Mouse (Mus musculus) forebrain, embryonic 14.5 days (tissue): ENCODE results near the gene E2f4. TPM values are rescaled to one million over a fixed set of nuclear protein-coding genes. Genes with fewer than 3 reads are reported as not detected.
A peak's percentile ranks its signal among the peaks of the same experiment; 100 is the strongest.

ENCODE experiments used
- ATAC-seq: fragments of 200-750 bp; cut with Nextera tagmentation; 2 replicates; pipeline ENCODE4 v1.8.0; 2017; ENCODE audit warnings: mild to moderate bottlenecking, moderate library complexity
- DNase-seq: peaks from one replicate; pipeline ENCODE4 v3.0.0-alpha.2; 2015; ENCODE audit warnings: low spot score
- H3K27ac ChIP-seq: fragments of 300-500 bp; sonication (generic); 2 replicates; pipeline ENCODE4 v1.5.1; 2014; ENCODE audit warnings: low read depth, mild to moderate bottlenecking, control low read depth, low read length, moderate library complexity
- H3K27me3 ChIP-seq: fragments of 300-500 bp; sonication (generic); replicated peaks from 2 replicates; pipeline ENCODE4 v1.6.1; 2014; ENCODE audit warnings: low read length, control low read depth, mixed read lengths; ENCODE audit not compliant: control insufficient read depth, insufficient read depth
- H3K36me3 ChIP-seq: fragments of 300-500 bp; sonication (generic); 2 replicates; pipeline ENCODE4 v1.6.1; 2014; ENCODE audit warnings: low read length, control low read depth; ENCODE audit not compliant: control insufficient read depth, insufficient read depth
- H3K4me1 ChIP-seq: fragments of 300-500 bp; sonication (generic); 2 replicates; pipeline ENCODE4 v1.6.1; 2014; ENCODE audit warnings: antibody characterized with exemption, low read length, control low read depth; ENCODE audit not compliant: control insufficient read depth, insufficient read depth
- H3K4me2 ChIP-seq: fragments of 300-500 bp; sonication (generic); 2 replicates; pipeline ENCODE4 v1.6.1; 2014; ENCODE audit warnings: mild to moderate bottlenecking, control low read depth, low read length
- H3K4me3 ChIP-seq: fragments of 300-500 bp; sonication (generic); 2 replicates; pipeline ENCODE4 v1.5.1; 2014; ENCODE audit warnings: low read depth, low read length, control low read depth
- H3K9ac ChIP-seq: fragments of 300-500 bp; sonication (generic); 2 replicates; pipeline ENCODE4 v1.6.1; 2014; ENCODE audit warnings: mild to moderate bottlenecking, low read length, control low read depth, moderate library complexity
- H3K9me3 ChIP-seq: fragments of 300-500 bp; sonication (generic); replicated peaks from 2 replicates; pipeline ENCODE4 v1.6.1; 2016; ENCODE audit warnings: low read length, control low read depth, mixed read lengths; ENCODE audit not compliant: control insufficient read depth
- WGBS: fragments of 180-500 bp; shearing (Covaris S2); extraction: QIAGEN DNeasy Blood & Tissue Kit; methylation state at CpG from one replicate; pipeline ENCODE4 v1.1.7; 2014; 5-methylcytosine and 5-hydroxymethylcytosine counted together
- polyA plus RNA-seq: library from polyadenylated mRNA; unstranded; fragments of >200 nt; fragmentation: Nextera tagmentation; extraction: Ambion mirVana; gene quantifications from 2 replicates; pipeline ENCODE4 v1.2.1, GENCODE M21; 2014

Gene E2f4
- polyA plus RNA-seq, 1 experiment from 2014 or later, result 50.8 TPM

- no peaks in the 10 kb centered on the region for H3K9me3 ChIP-seq
- peaks cover 12% of the 10 kb centered on the region for H3K4me1 ChIP-seq
- DNase-seq (peak; percentile 66), ATAC-seq (peak; percentile 69)
- H3K27me3 ChIP-seq, result peaks cover 77% of the 10 kb centered on the region
- 3% methylated on average over 30 of the region's 30 CpGs for WGBS
- H3K4me3 ChIP-seq, result peak overlapping the region; percentile 38
- H3K9ac ChIP-seq, result peak overlapping the region; percentile 56
- H3K36me3 ChIP-seq, result peaks cover 14% of the 10 kb centered on the region
- H3K4me2 ChIP-seq, result peak overlapping the region; percentile 86
- no peak overlapping the region for H3K27ac ChIP-seq
These were observed 21.0 kb upstream of the E2f4 start for GRCm38 (mm10) chr8:105276292-105277120.

DNA sequence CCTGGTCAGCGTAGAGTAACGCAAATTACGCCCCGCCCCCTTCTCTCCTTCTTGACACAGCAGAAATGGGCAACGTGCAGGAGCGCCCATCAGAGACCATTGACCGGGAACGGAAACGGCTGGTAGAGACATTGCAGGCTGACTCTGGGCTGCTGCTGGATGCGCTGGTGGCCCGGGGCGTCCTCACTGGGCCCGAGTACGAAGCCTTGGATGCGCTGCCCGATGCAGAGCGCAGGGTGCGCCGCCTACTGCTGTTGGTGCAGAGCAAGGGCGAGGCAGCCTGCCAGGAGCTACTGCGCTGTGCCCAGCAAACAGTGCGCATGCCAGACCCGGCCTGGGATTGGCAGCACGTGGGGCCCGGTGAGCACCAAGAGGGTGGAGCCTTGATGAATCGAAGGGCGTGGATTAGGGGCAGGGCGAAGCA lies 18.5 kb upstream of the E2f4 start:
- Histone ChIP-seq H3K36me3 (peaks cover 33% of the 10 kb centered on the region), H3K9ac (peak overlapping the region; percentile 41), H3K4me2 (peak overlapping the region; percentile 52), H3K27me3 (peaks cover 56% of the 10 kb centered on the region), H3K9me3 (no peaks in the 10 kb centered on the region), H3K4me1 (peaks cover 12% of the 10 kb centered on the region), H3K27ac (no peak overlapping the region), H3K4me3 (peak overlapping the region; percentile 21)
- WGBS, result under 1% methylated on average over 28 of the region's 28 CpGs
- ATAC-seq (peak; percentile 78), DNase-seq (peak; percentile 83)

DNA sequence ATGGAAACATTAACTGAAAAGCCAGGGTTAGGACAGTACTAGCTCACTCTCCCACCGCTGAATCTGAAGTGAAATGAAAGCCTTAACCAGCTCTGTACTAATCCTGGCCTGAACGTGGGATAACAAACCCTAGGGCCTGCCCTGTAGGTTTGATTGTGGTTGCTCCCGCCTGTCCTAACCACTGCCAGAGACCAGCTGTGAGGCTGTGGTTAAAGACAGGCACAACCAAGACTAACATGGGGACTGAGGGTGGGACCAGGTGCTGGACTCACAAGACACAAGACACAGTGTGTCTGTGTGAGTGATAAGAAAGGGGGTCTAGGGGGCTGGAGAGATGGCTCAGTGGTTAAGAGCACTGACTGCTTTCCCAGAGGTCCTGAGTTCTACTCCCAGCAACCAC lies 16.9 kb upstream of the E2f4 start:
- H3K36me3 ChIP-seq, result peaks cover 42% of the 10 kb centered on the region

DNA sequence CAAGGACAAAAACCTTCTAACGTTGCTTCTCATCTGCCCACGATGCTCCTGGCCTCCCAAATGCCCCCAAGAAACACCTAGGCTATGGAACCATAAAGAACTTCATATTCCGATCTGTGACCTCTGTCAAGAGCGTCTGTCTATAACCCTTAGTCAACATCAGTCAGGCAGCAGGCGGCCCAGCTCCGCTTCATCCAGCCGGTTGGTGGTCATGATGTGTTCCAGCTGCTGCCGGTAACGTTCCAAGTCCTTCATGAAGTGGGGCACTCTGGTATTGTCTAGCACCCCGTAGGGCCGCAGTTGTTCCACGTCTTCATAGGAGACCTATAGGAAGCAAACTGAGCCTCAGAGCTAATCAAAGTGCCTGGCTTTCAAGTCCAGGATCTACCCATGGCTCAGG lies 15.6 kb upstream of the E2f4 start:
- Histone ChIP-seq H3K36me3 (peaks cover 42% of the 10 kb centered on the region), H3K4me3 (no peak overlapping the region), H3K27me3 (peaks cover 29% of the 10 kb centered on the region), H3K9ac (no peak overlapping the region), H3K4me2 (no peak overlapping the region), H3K27ac (no peak overlapping the region), H3K4me1 (peaks cover 12% of the 10 kb centered on the region), H3K9me3 (no peaks in the 10 kb centered on the region)
- DNase-seq (no peak), ATAC-seq (no peak)
- 90% methylated on average over 12 of the region's 12 CpGs for WGBS

More for the DNA sequence above, 16.9 kb upstream of the E2f4 start:
- Histone ChIP-seq H3K27ac (no peak overlapping the region), H3K4me1 (peaks cover 12% of the 10 kb centered on the region), H3K4me2 (no peak overlapping the region), H3K9me3 (no peaks in the 10 kb centered on the region), H3K4me3 (no peak overlapping the region), H3K27me3 (peaks cover 39% of the 10 kb centered on the region), H3K9ac (no peak overlapping the region)
- ATAC-seq (no peak), DNase-seq (no peak)
- WGBS, result 74% methylated on average over 3 of the region's 3 CpGs

GRCm38 (mm10) chr8:105282239-105282638 lies 15.2 kb upstream of the E2f4 start:
- Histone ChIP-seq H3K4me3 (no peak overlapping the region), H3K4me1 (peaks cover 14% of the 10 kb centered on the region), H3K9ac (no peak overlapping the region), H3K4me2 (no peak overlapping the region), H3K9me3 (no peaks in the 10 kb centered on the region), H3K36me3 (peaks cover 42% of the 10 kb centered on the region), H3K27me3 (peaks cover 25% of the 10 kb centered on the region), H3K27ac (no peak overlapping the region)
- ATAC-seq, result no peak
- no peak for DNase-seq
- 88% methylated on average over 4 of the region's 4 CpGs for WGBS

DNA sequence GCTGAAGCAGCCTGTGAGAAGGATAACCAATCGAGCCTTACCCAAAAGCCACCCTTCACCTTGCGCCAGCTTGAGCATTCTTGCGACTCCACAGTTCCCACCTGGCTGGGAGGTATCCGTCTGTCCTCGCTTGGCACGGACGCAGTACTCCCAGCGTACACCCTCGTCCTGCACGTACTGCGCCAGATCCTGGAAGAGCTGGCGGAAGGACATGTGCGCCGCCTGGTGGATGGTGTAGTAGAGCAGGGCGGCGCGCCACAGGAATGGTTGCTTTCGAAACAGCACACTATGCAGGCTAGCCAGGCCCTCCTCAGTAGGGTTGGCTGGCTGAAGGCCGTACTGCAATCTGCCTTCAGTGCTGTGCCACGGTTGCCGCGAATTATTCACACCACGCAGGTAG lies 14.4 kb upstream of the E2f4 start:
- no peaks in the 10 kb centered on the region for H3K9me3 ChIP-seq
- H3K4me1 ChIP-seq, result peaks cover 19% of the 10 kb centered on the region
- H3K4me2 ChIP-seq, result no peak overlapping the region
- DNase-seq (peak; percentile 44), ATAC-seq (peak; percentile 38; the same call in 1 of the 2 replicates)
- peaks cover 16% of the 10 kb centered on the region for H3K27me3 ChIP-seq
- H3K27ac ChIP-seq, result no peak overlapping the region
- H3K36me3 ChIP-seq, result peaks cover 42% of the 10 kb centered on the region
- H3K4me3 ChIP-seq, result no peak overlapping the region
- no peak overlapping the region for H3K9ac ChIP-seq
- 28% methylated on average over 23 of the region's 23 CpGs for WGBS

DNA sequence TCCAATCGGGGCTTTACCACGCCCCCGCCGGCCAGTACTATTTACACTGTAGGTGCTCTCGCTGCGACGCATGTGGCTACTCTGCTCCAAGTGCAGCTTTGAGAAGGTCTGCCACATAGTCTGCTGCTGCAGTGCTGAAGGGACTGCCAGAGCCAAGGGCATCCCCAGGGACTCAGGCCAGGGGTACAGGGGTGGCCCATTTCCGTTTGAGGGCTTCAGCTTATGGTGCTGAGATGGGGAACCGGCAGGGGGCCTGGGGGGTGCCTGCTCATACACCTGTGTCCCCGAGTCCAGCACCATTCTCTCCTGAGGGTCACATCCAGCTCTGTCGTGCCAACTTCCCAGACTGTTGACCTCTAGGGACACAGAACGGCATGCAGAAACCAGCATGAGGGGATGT lies 11.9 kb upstream of the E2f4 start:
- peaks cover 33% of the 10 kb centered on the region for H3K36me3 ChIP-seq
- no peaks in the 10 kb centered on the region for H3K9me3 ChIP-seq
- peaks cover 2% of the 10 kb centered on the region for H3K27me3 ChIP-seq
- 50% methylated on average over 12 of the region's 12 CpGs for WGBS
- no peak overlapping the region for H3K9ac ChIP-seq
- H3K27ac ChIP-seq, result no peak overlapping the region
- no peak overlapping the region for H3K4me3 ChIP-seq
- ATAC-seq (no peak), DNase-seq (no peak)
- H3K4me1 ChIP-seq, result peaks cover 22% of the 10 kb centered on the region
- H3K4me2 ChIP-seq, result no peak overlapping the region

DNA sequence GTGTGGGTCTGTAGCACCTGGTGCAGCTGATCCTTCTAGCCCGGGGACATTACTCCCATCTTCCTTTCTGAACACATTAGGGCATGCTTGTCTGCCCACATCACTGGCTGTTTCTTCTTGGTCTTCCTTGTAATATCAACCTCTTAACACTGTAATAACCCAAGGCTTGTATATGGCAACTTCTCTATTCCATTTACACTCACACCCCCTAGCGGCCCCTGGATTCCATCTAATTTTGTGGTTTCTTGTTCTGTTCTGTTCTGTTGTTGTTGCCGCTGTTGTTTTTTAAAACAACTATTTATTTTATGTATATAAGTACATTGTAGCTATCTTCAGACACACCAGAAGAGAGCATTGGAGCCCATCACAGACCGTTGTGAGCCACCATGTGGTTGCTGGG lies 10.6 kb upstream of the E2f4 start:
- Histone ChIP-seq H3K4me2 (peak overlapping the region; percentile 18; the same call in 1 of the 2 replicates), H3K36me3 (peaks cover 24% of the 10 kb centered on the region), H3K27ac (no peak overlapping the region), H3K4me1 (peaks cover 22% of the 10 kb centered on the region), H3K4me3 (no peak overlapping the region), H3K9ac (no peak overlapping the region), H3K27me3 (peaks cover 5% of the 10 kb centered on the region), H3K9me3 (no peaks in the 10 kb centered on the region)
- ATAC-seq (no peak), DNase-seq (no peak)
- 86% methylated on average over 4 of the region's 4 CpGs for WGBS

- Histone ChIP-seq H3K36me3 (peaks cover 11% of the 10 kb centered on the region), H3K9ac (peak overlapping the region; percentile 69; the same call in 1 of the 2 replicates), H3K4me1 (peaks cover 22% of the 10 kb centered on the region), H3K27me3 (peaks cover 5% of the 10 kb centered on the region), H3K4me3 (peak overlapping the region; percentile 50), H3K27ac (no peak overlapping the region), H3K9me3 (no peaks in the 10 kb centered on the region), H3K4me2 (peak overlapping the region; percentile 67)
- DNase-seq (no peak), ATAC-seq (no peak)
- 88% methylated on average over 5 of the region's 5 CpGs for WGBS
These were observed 9.2 kb upstream of the E2f4 start for GRCm38 (mm10) chr8:105288231-105288630.
